Mouse (Mus musculus) embryonic facial prominence, embryonic 14.5 days (tissue): ENCODE results near the gene Ngfr. TPM values are rescaled to one million over a fixed set of nuclear protein-coding genes. Genes with fewer than 3 reads are reported as not detected.
A peak's percentile ranks its signal among the peaks of the same experiment; 100 is the strongest.

Source experiments
- ATAC-seq: fragments of 200-750 bp; cut with Nextera tagmentation; 2 replicates; pipeline ENCODE4 v1.8.0; 2017; ENCODE audit warnings: low read depth, moderate number of reproducible peaks, moderate TSS enrichment
- DNase-seq: peaks from one replicate; pipeline ENCODE4 v3.0.0-alpha.2; 2015; ENCODE audit warnings: low spot score
- H3K27ac ChIP-seq: fragments of 300-500 bp; sonication (generic); replicated peaks from 2 replicates; pipeline ENCODE4 v1.5.1; 2014; ENCODE audit warnings: low read depth, mild to moderate bottlenecking, low read length, moderate library complexity
- H3K27me3 ChIP-seq: fragments of 300-500 bp; sonication (generic); replicated peaks from 2 replicates; pipeline ENCODE4 v1.6.1; 2014; ENCODE audit warnings: low read length; ENCODE audit not compliant: control insufficient read depth, insufficient read depth
- H3K36me3 ChIP-seq: fragments of 300-500 bp; sonication (generic); 2 replicates; pipeline ENCODE4 v1.6.1; 2014; ENCODE audit warnings: low read length, mixed read lengths; ENCODE audit not compliant: control insufficient read depth, insufficient read depth
- H3K4me1 ChIP-seq: fragments of 300-500 bp; sonication (generic); 2 replicates; pipeline ENCODE4 v1.6.1; 2014; ENCODE audit warnings: antibody characterized with exemption, low read length; ENCODE audit not compliant: control insufficient read depth, insufficient read depth
- H3K4me2 ChIP-seq: fragments of 300-500 bp; sonication (generic); 2 replicates; pipeline ENCODE4 v1.6.1; 2014; ENCODE audit warnings: low read depth, mild to moderate bottlenecking, low read length, moderate library complexity, mixed read lengths
- H3K4me3 ChIP-seq: fragments of 300-500 bp; sonication (generic); 2 replicates; pipeline ENCODE4 v1.5.1; 2014; ENCODE audit warnings: low read depth, mild to moderate bottlenecking, low read length
- H3K9ac ChIP-seq: fragments of 300-500 bp; sonication (generic); 2 replicates; pipeline ENCODE4 v1.6.1; 2014; ENCODE audit warnings: low read depth, mild to moderate bottlenecking, low read length, moderate library complexity, mixed read lengths
- H3K9me3 ChIP-seq: fragments of 300-500 bp; sonication (generic); 2 replicates; pipeline ENCODE4 v1.6.1; 2016; ENCODE audit warnings: low read length; ENCODE audit not compliant: control insufficient read depth
- WGBS: fragments of 180-500 bp; shearing (Covaris S2); extraction: QIAGEN DNeasy Blood & Tissue Kit; methylation state at CpG from one replicate; pipeline ENCODE4 v1.1.7; 2014; 5-methylcytosine and 5-hydroxymethylcytosine counted together
- polyA plus RNA-seq: library from polyadenylated mRNA; unstranded; fragments of >200 nt; fragmentation: Nextera tagmentation; extraction: Ambion mirVana; gene quantifications from 2 replicates; pipeline ENCODE4 v1.2.1, GENCODE M21; 2014

Ngfr gene
- polyA plus RNA-seq, 1 experiment from 2014 or later: 47.5 TPM

- DNase-seq (no peak), ATAC-seq (no peak)
- H3K9me3 ChIP-seq: no peaks in the 10 kb centered on the region
- 79% methylated on average over 6 of the region's 6 CpGs for WGBS
- no peak overlapping the region for H3K4me2 ChIP-seq
- H3K4me1 ChIP-seq: peaks cover 21% of the 10 kb centered on the region
- no peak overlapping the region for H3K9ac ChIP-seq
- H3K27me3 ChIP-seq: no peaks in the 10 kb centered on the region
- H3K36me3 ChIP-seq: no peaks in the 10 kb centered on the region
- no peak overlapping the region for H3K4me3 ChIP-seq
- H3K27ac ChIP-seq: no peak overlapping the region
Measured at GRCm38 (mm10) chr11:95557032-95557431, 30.5 kb downstream of the Ngfr start.

- no peak overlapping the region for H3K4me2 ChIP-seq
Measured at GRCm38 (mm10) chr11:95555279-95555678, 32.3 kb downstream of the Ngfr start.

GRCm38 (mm10) chr11:95550301-95551021 lies 37.1 kb downstream of the Ngfr start:
- H3K27ac ChIP-seq: no peak overlapping the region
- no peaks in the 10 kb centered on the region for H3K36me3 ChIP-seq
- ATAC-seq (no peak), DNase-seq (no peak)
- H3K27me3 ChIP-seq: no peaks in the 10 kb centered on the region
- H3K4me3 ChIP-seq: no peak overlapping the region
- 82% methylated on average over 12 of the region's 12 CpGs for WGBS
- H3K9me3 ChIP-seq: no peaks in the 10 kb centered on the region
- H3K9ac ChIP-seq: no peak overlapping the region
- peaks cover 4% of the 10 kb centered on the region; the same call in 1 of the 2 replicates for H3K4me1 ChIP-seq
- H3K4me2 ChIP-seq: no peak overlapping the region

More at GRCm38 (mm10) chr11:95555279-95555678, 32.3 kb downstream of the Ngfr start:
- Histone ChIP-seq H3K27me3 (no peaks in the 10 kb centered on the region), H3K36me3 (no peaks in the 10 kb centered on the region), H3K4me3 (no peak overlapping the region), H3K9me3 (no peaks in the 10 kb centered on the region), H3K27ac (peak overlapping the region; percentile 33; the same call in 1 of the 2 replicates), H3K9ac (no peak overlapping the region), H3K4me1 (peaks cover 21% of the 10 kb centered on the region)
- DNase-seq (no peak), ATAC-seq (no peak)
- WGBS: 23% methylated on average over 8 of the region's 8 CpGs

- Histone ChIP-seq H3K27ac (no peak overlapping the region), H3K9ac (no peak overlapping the region), H3K4me2 (no peak overlapping the region), H3K4me3 (no peak overlapping the region), H3K36me3 (no peaks in the 10 kb centered on the region), H3K27me3 (no peaks in the 10 kb centered on the region), H3K9me3 (no peaks in the 10 kb centered on the region), H3K4me1 (peaks cover 7% of the 10 kb centered on the region)
- DNase-seq: no peak
- 64% methylated on average over 10 of the region's 10 CpGs for WGBS
- no peak for ATAC-seq
Measured at GRCm38 (mm10) chr11:95546021-95546782, 41.3 kb downstream of the Ngfr start.

GRCm38 (mm10) chr11:95544546-95545327 lies 42.8 kb downstream of the Ngfr start:
- WGBS: 74% methylated on average over 7 of the region's 8 CpGs
- Histone ChIP-seq H3K36me3 (no peaks in the 10 kb centered on the region), H3K9me3 (no peaks in the 10 kb centered on the region), H3K4me2 (no peak overlapping the region), H3K27me3 (no peaks in the 10 kb centered on the region), H3K9ac (no peak overlapping the region), H3K4me1 (peaks cover 13% of the 10 kb centered on the region), H3K27ac (no peak overlapping the region), H3K4me3 (no peak overlapping the region)
- no peak; the same call in 1 of the 2 replicates for ATAC-seq
- DNase-seq: no peak

GRCm38 (mm10) chr11:95540637-95541385 lies 46.7 kb downstream of the Ngfr start:
- H3K4me2 ChIP-seq: no peak overlapping the region

GRCm38 (mm10) chr11:95538378-95539104 lies 49.0 kb downstream of the Ngfr start:
- Histone ChIP-seq H3K9me3 (no peaks in the 10 kb centered on the region), H3K4me3 (no peak overlapping the region), H3K4me2 (no peak overlapping the region), H3K36me3 (no peaks in the 10 kb centered on the region), H3K27ac (peak overlapping the region; percentile 12; the same call in 1 of the 2 replicates), H3K4me1 (peaks cover 22% of the 10 kb centered on the region), H3K9ac (no peak overlapping the region), H3K27me3 (no peaks in the 10 kb centered on the region)
- WGBS: 64% methylated on average over 15 of the region's 15 CpGs
- ATAC-seq (peak; percentile 60), DNase-seq (peak; percentile 86)

More at GRCm38 (mm10) chr11:95540637-95541385, 46.7 kb downstream of the Ngfr start:
- Histone ChIP-seq H3K9me3 (no peaks in the 10 kb centered on the region), H3K9ac (no peak overlapping the region), H3K4me3 (no peak overlapping the region), H3K36me3 (no peaks in the 10 kb centered on the region), H3K27me3 (no peaks in the 10 kb centered on the region), H3K27ac (no peak overlapping the region), H3K4me1 (peaks cover 22% of the 10 kb centered on the region)
- WGBS: 29% methylated on average over 18 of the region's 18 CpGs
- no peak for DNase-seq
- ATAC-seq: no peak
